Mouse (Mus musculus): ENCODE results near the gene Ptgir. TPM values are rescaled to one million over a fixed set of nuclear protein-coding genes. Genes with fewer than 3 reads are reported as not detected.

Gene Ptgir
- polyA plus RNA-seq, 1 experiment from 2014 or later: 1.6 TPM

- peak overlapping the region; percentile 41 for H3K27ac ChIP-seq
These were observed 26.7 kb downstream of the Ptgir start for GRCm38 (mm10) chr7:16932704-16933577.

GRCm38 (mm10) chr7:16937312-16937711 lies 31.0 kb downstream of the Ptgir start:
- 45% methylated on average over 4 of the region's 4 CpGs for WGBS
- Histone ChIP-seq H3K4me2 (replicated peaks) (no peak overlapping the region), H3K9ac (no peak overlapping the region), H3K27me3 (no peaks in the 10 kb centered on the region), H3K4me3 (no peak overlapping the region), H3K27ac (no peak overlapping the region), H3K9me3 (replicated peaks) (no peaks in the 10 kb centered on the region), H3K4me1 (peaks cover 35% of the 10 kb centered on the region), H3K36me3 (no peaks in the 10 kb centered on the region)
- no peak for ATAC-seq (ENCODE audit: low FRiP score)

More at GRCm38 (mm10) chr7:16932704-16933577, 26.7 kb downstream of the Ptgir start:
- peaks cover 19% of the 10 kb centered on the region for H3K4me1 ChIP-seq
- WGBS: 40% methylated on average over 14 of the region's 14 CpGs
- H3K9me3 ChIP-seq (replicated peaks): no peaks in the 10 kb centered on the region
- ATAC-seq (ENCODE audit: low FRiP score): peak; percentile 72
- H3K9ac ChIP-seq: no peak overlapping the region
- no peaks in the 10 kb centered on the region for H3K36me3 ChIP-seq
- no peaks in the 10 kb centered on the region for H3K27me3 ChIP-seq
- H3K4me3 ChIP-seq: no peak overlapping the region
- H3K4me2 ChIP-seq (replicated peaks): 0 out of 2 replicates have a peak overlapping the region, but pooled peaks have one; percentile 3

- H3K27ac ChIP-seq: peak overlapping the region; percentile 79
- no peak overlapping the region for H3K9ac ChIP-seq
- no peaks in the 10 kb centered on the region for H3K36me3 ChIP-seq
- ATAC-seq (ENCODE audit: low FRiP score): peak; percentile 77
- 68% methylated on average over 17 of the region's 17 CpGs for WGBS
- peak overlapping the region; percentile 38 for H3K4me2 ChIP-seq (replicated peaks)
- H3K4me3 ChIP-seq: no peak overlapping the region
- no peaks in the 10 kb centered on the region for H3K9me3 ChIP-seq (replicated peaks)
- H3K27me3 ChIP-seq: no peaks in the 10 kb centered on the region
- H3K4me1 ChIP-seq: peaks cover 26% of the 10 kb centered on the region
These were observed 32.0 kb downstream of the Ptgir start for GRCm38 (mm10) chr7:16938117-16938791.

GRCm38 (mm10) chr7:16940292-16940691 lies 34.0 kb downstream of the Ptgir start:
- no peak for ATAC-seq (ENCODE audit: low FRiP score)
- no peak overlapping the region for H3K4me2 ChIP-seq (replicated peaks)
- WGBS: 43% methylated on average over 7 of the region's 7 CpGs
- H3K9me3 ChIP-seq (replicated peaks): no peaks in the 10 kb centered on the region
- H3K27ac ChIP-seq: peak overlapping the region; percentile 53; the same call in 1 of the 2 replicates
- H3K27me3 ChIP-seq: peaks cover 4% of the 10 kb centered on the region
- H3K4me1 ChIP-seq: peaks cover 34% of the 10 kb centered on the region
- H3K4me3 ChIP-seq: no peak overlapping the region
- no peak overlapping the region for H3K9ac ChIP-seq
- H3K36me3 ChIP-seq: no peaks in the 10 kb centered on the region

- ATAC-seq (ENCODE audit: low FRiP score): no peak
- H3K9ac ChIP-seq: no peak overlapping the region
- H3K4me1 ChIP-seq: peaks cover 59% of the 10 kb centered on the region
- no peaks in the 10 kb centered on the region for H3K36me3 ChIP-seq
- no peak overlapping the region for H3K4me2 ChIP-seq (replicated peaks)
- H3K27ac ChIP-seq: peak overlapping the region; percentile 89
- no peak overlapping the region for H3K4me3 ChIP-seq
- H3K27me3 ChIP-seq: peaks cover 29% of the 10 kb centered on the region
- 50% methylated on average over 4 of the region's 4 CpGs for WGBS
- no peaks in the 10 kb centered on the region for H3K9me3 ChIP-seq (replicated peaks)
These were observed 36.6 kb downstream of the Ptgir start for GRCm38 (mm10) chr7:16942861-16943260.

- peak within 1 kb of the TSS; percentile 89 for H3K27ac ChIP-seq
- H3K9me3 ChIP-seq (replicated peaks): no peaks in the 10 kb centered on the region
- peak within 1 kb of the TSS; percentile 85 for H3K4me2 ChIP-seq (replicated peaks)
- no peaks in the 10 kb centered on the region for H3K36me3 ChIP-seq
- H3K27me3 ChIP-seq: peaks cover 43% of the 10 kb centered on the region
- ATAC-seq (ENCODE audit: low FRiP score): peak; percentile 90
- peaks cover 62% of the 10 kb centered on the region for H3K4me1 ChIP-seq
- 14% methylated on average over 36 of the region's 36 CpGs for WGBS
- peak within 1 kb of the TSS; percentile 79 for H3K9ac ChIP-seq
- peak within 1 kb of the TSS; percentile 70 for H3K4me3 ChIP-seq
These were observed 37.9 kb downstream of the Ptgir start, which contains the start of gene Pnmal2 for GRCm38 (mm10) chr7:16944061-16944807. Pnmal2 (plus strand) TSS chr7:16944682.

GRCm38 (mm10) chr7:16944808-16945315 lies 38.6 kb downstream of the Ptgir start:
- Histone ChIP-seq H3K4me3 (peak overlapping the region; percentile 70), H3K36me3 (no peaks in the 10 kb centered on the region), H3K27ac (peak overlapping the region; percentile 89), H3K27me3 (peaks cover 46% of the 10 kb centered on the region), H3K9me3 (replicated peaks) (no peaks in the 10 kb centered on the region), H3K9ac (peak overlapping the region; percentile 79), H3K4me2 (replicated peaks) (peak overlapping the region; percentile 85), H3K4me1 (peaks cover 67% of the 10 kb centered on the region)
- WGBS: 1% methylated on average over 22 of the region's 22 CpGs
- peak; percentile 29; the same call in 1 of the 2 replicates for ATAC-seq (ENCODE audit: low FRiP score)

- H3K27me3 ChIP-seq: peaks cover 46% of the 10 kb centered on the region
- peaks cover 67% of the 10 kb centered on the region for H3K4me1 ChIP-seq
- peak overlapping the region; percentile 79 for H3K9ac ChIP-seq
- no peaks in the 10 kb centered on the region for H3K36me3 ChIP-seq
- WGBS: 8% methylated on average over 17 of the region's 17 CpGs
- ATAC-seq (ENCODE audit: low FRiP score): no peak
- peak overlapping the region; percentile 70 for H3K4me3 ChIP-seq
- H3K27ac ChIP-seq: peak overlapping the region; percentile 89; the same call in 1 of the 2 replicates
- H3K4me2 ChIP-seq (replicated peaks): peak overlapping the region; percentile 85
- H3K9me3 ChIP-seq (replicated peaks): no peaks in the 10 kb centered on the region
These were observed 39.1 kb downstream of the Ptgir start for GRCm38 (mm10) chr7:16945419-16945818.

- H3K4me3 ChIP-seq: peak overlapping the region; percentile 70
- no peaks in the 10 kb centered on the region for H3K36me3 ChIP-seq
- peaks cover 68% of the 10 kb centered on the region for H3K4me1 ChIP-seq
- H3K9me3 ChIP-seq (replicated peaks): no peaks in the 10 kb centered on the region
- ATAC-seq (ENCODE audit: low FRiP score): no peak
- 2% methylated on average over 53 of the region's 53 CpGs for WGBS
- H3K4me2 ChIP-seq (replicated peaks): peak overlapping the region; percentile 85
- peaks cover 46% of the 10 kb centered on the region for H3K27me3 ChIP-seq
- H3K9ac ChIP-seq: peak overlapping the region; percentile 79
- peak overlapping the region; percentile 58 for H3K27ac ChIP-seq
These were observed 40.4 kb downstream of the Ptgir start for GRCm38 (mm10) chr7:16946441-16947348.

GRCm38 (mm10) chr7:16947349-16947895 lies 41.1 kb downstream of the Ptgir start:
- H3K27me3 ChIP-seq: peaks cover 46% of the 10 kb centered on the region
- H3K27ac ChIP-seq: peak overlapping the region; percentile 58
- 19% methylated on average over 22 of the region's 22 CpGs for WGBS
- peak overlapping the region; percentile 79 for H3K9ac ChIP-seq
- H3K9me3 ChIP-seq (replicated peaks): no peaks in the 10 kb centered on the region
- ATAC-seq (ENCODE audit: low FRiP score): no peak
- no peaks in the 10 kb centered on the region for H3K36me3 ChIP-seq
- H3K4me2 ChIP-seq (replicated peaks): peak overlapping the region; percentile 85
- peak overlapping the region; percentile 70 for H3K4me3 ChIP-seq
- peaks cover 68% of the 10 kb centered on the region for H3K4me1 ChIP-seq
